Mouse (Mus musculus): ENCODE results near the gene Peli2.
A peak's percentile ranks its signal among the peaks of the same experiment; 100 is the strongest.
"Not testable (repeated sequence)": the region's sequence is repeated elsewhere in the genome, so short reads cannot be mapped to it uniquely, and the experiment has no call there.

The Peli2 gene

DNA sequence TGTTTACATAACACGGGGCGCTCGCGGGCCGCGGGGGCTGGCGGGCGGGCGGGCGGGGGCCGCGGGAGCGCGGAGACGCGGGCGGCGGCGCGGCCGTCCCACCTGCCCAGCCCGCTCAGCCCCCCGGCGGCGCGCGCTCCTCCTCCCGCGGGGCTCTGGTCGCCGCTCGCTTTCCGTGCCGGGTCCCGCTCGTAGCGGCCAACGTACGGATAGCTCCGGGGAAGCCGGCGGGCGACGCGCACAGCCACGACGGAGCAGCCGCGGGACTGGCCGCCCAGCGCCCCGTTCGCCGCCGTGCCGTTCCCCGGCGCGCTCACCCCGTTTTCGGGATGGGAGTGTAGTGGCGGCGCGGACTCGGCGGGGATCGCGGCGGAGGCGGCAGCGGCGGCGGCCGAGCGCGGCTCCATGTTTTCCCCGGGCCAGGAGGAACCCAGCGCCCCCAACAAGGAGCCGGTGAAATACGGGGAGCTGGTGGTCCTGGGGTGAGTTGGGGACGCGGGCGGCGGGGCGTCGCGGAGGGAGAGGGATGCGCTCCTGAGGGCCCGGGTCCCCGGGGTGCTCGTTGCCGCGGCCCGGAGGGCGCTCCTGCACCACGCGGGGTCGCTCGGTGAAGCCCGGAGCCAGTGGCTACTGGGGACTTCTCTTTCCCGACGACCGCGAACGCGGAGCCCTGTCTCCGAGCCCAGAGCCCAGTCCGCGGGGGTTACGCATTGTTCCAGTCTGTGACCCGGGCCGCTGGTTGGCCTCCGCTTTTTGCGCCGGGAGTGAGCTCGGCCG is at the start of gene Peli2:
Peli2 (plus strand) TSS at position 72 of the 777 bp plus-strand sequence.
- peak; percentile 30 to 71 for DNase-seq (ENCODE audit: low spot score in 2 of 2)

DNA sequence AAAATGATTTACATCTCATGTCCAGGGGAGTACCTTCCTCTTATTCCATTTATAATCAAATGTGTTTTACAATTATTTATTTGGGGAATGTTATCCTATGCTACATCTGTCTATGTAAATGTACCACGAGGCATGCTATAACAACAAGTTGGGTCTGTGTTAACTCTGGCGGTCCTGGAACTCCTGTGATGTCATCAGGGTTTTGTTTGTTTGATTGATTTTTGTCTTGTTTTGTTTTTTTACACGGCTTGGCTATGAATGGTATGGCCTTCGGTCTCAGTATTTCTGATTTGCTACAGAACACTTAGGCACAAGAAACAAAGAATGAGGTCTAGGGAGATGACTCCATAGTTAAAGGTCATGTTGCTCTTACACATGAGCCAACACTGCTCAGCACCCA is 48.5 kb upstream of the Peli2 start:
- no peak for DNase-seq (ENCODE audit: low spot score in 2 of 2)

- DNase-seq (ENCODE audit: low spot score in 2 of 2), result no peak
These were observed 47.1 kb upstream of the Peli2 start for GRCm38 (mm10) chr14:48073247-48074161.

DNA sequence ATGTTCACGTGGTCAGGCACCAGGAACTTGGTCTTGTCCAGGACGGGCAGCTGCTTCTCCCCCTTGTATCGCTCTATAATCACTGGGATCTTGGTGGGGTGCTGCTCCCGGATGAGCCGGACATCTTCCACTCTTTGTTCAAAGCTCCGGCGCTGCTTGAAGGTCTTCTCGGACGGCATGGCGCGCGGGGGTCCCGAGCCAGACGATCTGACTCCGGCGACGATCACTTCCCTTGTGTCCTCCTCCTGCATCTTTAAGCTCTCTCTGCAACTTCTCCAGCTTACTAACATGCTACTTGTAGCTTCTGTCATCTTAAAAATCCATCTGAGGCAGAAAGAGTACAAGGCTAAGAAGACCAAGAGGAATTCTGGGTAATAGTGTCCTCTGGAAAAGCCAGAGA is 41.0 kb upstream of the Peli2 start:
- DNase-seq (ENCODE audit: low spot score in 2 of 2), result not testable (repeated sequence)

- no peak for DNase-seq (ENCODE audit: low spot score in 2 of 2)
These were observed 36.5 kb upstream of the Peli2 start for GRCm38 (mm10) chr14:48083836-48084812.

DNA sequence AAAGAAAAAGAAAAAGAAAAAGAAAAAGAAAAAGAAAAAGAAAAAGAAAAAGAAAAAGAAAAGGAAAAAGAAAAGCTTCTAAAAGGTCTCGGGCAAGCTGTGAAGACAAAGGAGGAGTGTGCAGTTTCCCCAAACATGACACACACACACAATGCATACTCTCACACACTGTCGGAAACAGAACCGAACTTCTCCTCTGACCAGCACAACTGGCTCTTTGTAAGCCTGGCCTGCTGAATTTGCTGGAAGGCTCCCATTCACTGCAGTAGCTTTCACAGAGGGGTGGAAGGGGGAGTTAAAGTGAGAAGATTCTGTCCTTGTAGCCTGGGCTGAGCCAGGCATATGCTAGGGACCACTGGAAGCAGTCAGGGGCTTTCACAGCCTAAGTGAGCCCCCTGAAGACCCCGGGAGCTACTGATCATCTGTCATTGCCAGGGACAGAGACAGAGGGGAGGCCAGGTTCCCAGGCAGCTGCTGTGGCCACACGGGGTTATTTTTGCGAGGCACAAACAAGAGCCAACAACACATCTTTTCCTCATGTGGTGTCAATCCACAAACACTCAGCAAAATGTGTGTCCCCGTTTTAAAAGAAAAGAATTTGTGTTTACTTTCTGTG is 33.8 kb upstream of the Peli2 start:
- DNase-seq (ENCODE audit: low spot score in 2 of 2), result no peak

GRCm38 (mm10) chr14:48087298-48087830 is 33.3 kb upstream of the Peli2 start:
- DNase-seq (ENCODE audit: low spot score in 2 of 2), result no peak

GRCm38 (mm10) chr14:48090465-48090864 is 30.2 kb upstream of the Peli2 start:
- no peak for DNase-seq (ENCODE audit: low spot score in 2 of 2)

DNA sequence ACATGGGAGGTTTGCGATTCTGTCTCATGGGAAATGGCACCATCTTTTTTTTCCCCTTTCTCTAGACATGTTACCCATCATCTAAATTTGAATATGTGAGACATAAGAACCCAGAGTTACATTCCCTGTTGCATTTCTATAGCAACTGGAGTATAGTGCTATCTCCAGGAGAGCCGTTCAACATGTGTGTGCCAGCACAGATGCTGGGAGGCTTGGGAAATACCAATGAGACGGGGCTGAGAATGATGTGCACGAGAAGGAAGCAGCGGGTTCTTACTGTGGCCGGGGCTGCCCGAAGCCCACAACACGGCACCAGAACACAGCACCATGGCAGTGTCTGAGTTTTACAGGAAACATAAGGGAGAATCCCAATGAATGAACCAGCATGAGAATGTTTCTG is 29.5 kb upstream of the Peli2 start:
- DNase-seq (ENCODE audit: low spot score in 2 of 2), result no peak

- DNase-seq (ENCODE audit: low spot score in 2 of 2), result no peak
These were observed 22.4 kb upstream of the Peli2 start for GRCm38 (mm10) chr14:48098253-48098652.

DNA sequence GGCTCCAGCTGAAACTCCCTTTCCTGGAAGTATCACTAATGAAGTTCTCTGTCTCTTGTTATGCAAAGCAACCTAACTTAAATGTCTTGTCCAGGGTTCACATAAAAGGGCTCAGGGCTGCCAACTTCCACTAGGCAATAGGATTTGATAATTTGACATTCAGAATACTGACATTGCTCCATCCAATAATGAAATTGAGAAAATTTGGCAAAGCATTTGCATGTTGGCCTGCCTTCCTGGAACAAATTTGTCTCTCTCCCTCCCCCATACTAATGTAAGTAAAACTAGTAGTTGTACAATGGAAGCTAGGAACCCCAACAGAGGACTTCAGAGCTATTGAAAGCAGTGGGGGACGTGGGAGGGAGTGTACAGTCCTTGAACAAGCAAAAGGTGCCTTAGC is 21.3 kb upstream of the Peli2 start:
- no peak for DNase-seq (ENCODE audit: low spot score in 2 of 2)

- DNase-seq (ENCODE audit: low spot score in 2 of 2), result no peak
These were observed 14.2 kb upstream of the Peli2 start for GRCm38 (mm10) chr14:48106453-48106852.

DNA sequence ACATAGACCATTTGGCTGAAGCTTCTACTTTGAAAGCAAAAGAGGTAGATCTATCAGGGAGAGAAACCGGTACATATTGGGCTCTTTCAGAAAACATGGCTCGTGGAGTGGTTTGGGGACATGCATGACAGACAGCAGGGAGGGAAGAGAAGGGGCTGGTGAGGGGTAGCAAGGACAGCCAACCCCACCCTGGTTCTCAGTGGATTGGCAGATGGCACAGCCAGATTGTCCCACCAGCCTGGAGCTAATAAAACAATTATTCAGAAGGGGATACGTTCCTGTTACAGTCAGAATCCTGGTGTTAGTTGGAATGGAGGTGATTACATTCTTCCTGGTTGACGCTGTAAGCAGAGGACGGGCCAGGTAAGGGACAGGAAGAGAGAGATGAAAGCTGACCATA is 2.6 kb upstream of the Peli2 start:
- peak in 1 of 2 experiments; percentile 34 for DNase-seq (ENCODE audit: low spot score in 2 of 2)

DNA sequence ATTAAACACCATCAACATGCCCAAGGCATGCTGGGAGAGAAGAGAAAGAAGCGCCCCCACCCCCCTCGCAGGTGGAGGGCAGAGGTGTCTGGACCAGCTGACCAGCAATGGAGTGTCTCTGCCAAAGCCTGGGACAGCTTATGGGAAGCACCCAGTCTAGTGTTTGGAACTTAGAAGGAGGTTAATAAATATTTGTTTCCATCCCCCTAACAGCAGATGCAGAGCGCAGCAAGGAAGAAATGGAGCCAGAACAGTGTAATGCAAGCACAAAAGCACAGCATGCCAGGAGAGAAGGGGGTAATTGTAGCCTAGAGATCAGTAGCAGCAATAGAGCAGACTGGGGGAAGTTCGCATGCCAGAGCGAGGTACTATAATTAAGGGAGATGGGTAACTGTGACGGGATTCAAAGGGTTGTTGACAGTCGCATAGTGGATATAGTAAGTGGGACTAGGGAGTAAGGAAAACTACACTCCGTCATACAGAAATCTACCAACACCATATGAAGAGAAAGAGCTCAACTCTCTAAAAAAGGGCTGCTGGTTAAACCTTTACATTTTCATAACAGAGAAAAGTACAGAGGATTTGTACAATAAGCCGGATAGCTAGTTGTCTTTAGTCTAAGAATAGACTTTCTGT is 1.5 kb upstream of the Peli2 start:
- peak in 1 of 2 experiments; percentile 22 for DNase-seq (ENCODE audit: low spot score in 2 of 2)

- DNase-seq (ENCODE audit: low spot score in 2 of 2), result peak in 1 of 2 experiments; percentile 8
These were observed 864 bp upstream of the Peli2 start for GRCm38 (mm10) chr14:48119648-48120270.

GRCm38 (mm10) chr14:48120443-48120751 is 226 bp upstream of the Peli2 start:
- DNase-seq (ENCODE audit: low spot score in 2 of 2), result no peak

GRCm38 (mm10) chr14:48121529-48122517 is 1.2 kb downstream of the Peli2 start:
- no peak for DNase-seq (ENCODE audit: low spot score in 2 of 2)

GRCm38 (mm10) chr14:48124011-48124410 is 3.4 kb downstream of the Peli2 start:
- no peak for DNase-seq (ENCODE audit: low spot score in 2 of 2)

DNA sequence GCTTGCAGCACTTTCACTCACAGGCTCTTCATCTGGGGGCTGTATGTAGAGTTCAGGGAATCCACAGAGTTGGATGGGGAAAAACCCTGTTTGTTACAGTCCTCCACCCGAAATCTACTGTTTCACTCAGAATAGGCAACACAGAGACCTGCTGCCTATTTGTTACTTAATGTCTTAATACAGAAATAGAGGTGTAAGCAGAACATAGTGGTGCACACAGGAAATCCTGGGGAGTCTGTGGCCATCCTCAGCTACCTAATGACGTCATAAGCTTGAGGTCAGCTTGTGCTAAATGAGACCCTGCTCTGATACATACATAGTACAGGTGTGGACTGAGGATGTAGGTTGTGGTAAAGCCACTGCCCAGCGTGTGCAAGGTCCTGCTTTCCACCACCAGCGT is 4.2 kb downstream of the Peli2 start:
- DNase-seq (ENCODE audit: low spot score in 2 of 2), result no peak

All from spleen, postnatal 4 days (tissue).